Mouse (Mus musculus) left cerebral cortex, postnatal 36 days (tissue): ENCODE data around the gene Rpl3l. TPM values are rescaled to one million over a fixed set of nuclear protein-coding genes. Genes with fewer than 3 reads are reported as not detected.

Source experiments
- DNase-seq, 2 experiments: peaks; one replicate each; pipeline ENCODE4 v3.0.0; 2021 to 2022; ENCODE audit warnings: low spot score in 2 of 2, mixed read lengths in 1 of 2
- intact Hi-C: fragments of 180-260 bp; cut with DNase I; formaldehyde crosslinking; loops from one replicate; pipeline ENCODE4 v1.15.1; 2025
- total RNA-seq, 2 experiments: library from RNA; stranded (reverse); gene quantifications; 2 replicates each; pipeline ENCODE4 v1.2.3; 2021

Gene Rpl3l
- total RNA-seq, 2 experiments from 2014 or later: 0.39 to 0.57 TPM

DNA sequence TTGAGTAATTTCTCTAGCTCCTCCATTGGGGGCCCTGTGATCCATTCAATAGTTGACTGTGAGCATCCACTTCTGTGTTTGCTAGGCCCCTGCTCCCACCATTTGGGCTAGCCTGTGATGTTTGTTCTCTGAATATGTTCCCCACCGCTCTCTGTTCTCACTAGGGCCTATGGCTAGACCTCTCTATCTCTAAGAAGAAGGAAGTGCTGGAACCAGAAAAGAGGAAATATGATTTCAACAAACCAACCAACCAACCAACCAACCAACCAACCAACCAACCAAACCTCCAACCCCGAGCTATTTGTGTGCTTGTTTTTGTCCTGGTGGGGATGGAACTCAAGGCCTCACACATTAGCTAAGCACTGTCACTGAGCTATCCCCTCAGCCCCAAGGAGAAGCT lies 53.2 kb downstream of the Rpl3l start:
- DNase-seq: no peak
- intact Hi-C loops: no loop called here

Other genes starting within 250 kb of the Rpl3l start
- gene Mlst8, start 248.7 kb upstream of the Rpl3l start, total RNA-seq: 10 to 100 TPM; 35.1 to 35.8 TPM
- 100 to 1,000 TPM; 110 to 140 TPM for gene Caskin1, start 239.2 kb upstream of the Rpl3l start, total RNA-seq
- gene Traf7, start 199.9 kb upstream of the Rpl3l start, total RNA-seq: 10 to 100 TPM; 69.6 to 95.6 TPM
- gene Rab26, start 193.6 kb upstream of the Rpl3l start, total RNA-seq: 10 to 100 TPM; 51.0 to 51.3 TPM
- 10 to 100 TPM; 62.7 to 85.4 TPM for gene Pkd1, start 178.0 kb upstream of the Rpl3l start, total RNA-seq
- gene Tsc2, start 95.2 kb upstream of the Rpl3l start, total RNA-seq: 100 to 1,000 TPM; 116 to 157 TPM
- gene Nthl1, start 95.1 kb upstream of the Rpl3l start, total RNA-seq: 1 to 10 TPM; 4.2 to 6.6 TPM
- gene Slc9a3r2, start 77.5 kb upstream of the Rpl3l start, total RNA-seq: 10 to 100 TPM; 51.0 to 51.2 TPM
- gene Npw, start 69.4 kb upstream of the Rpl3l start, total RNA-seq: 1 to 10 TPM; 1.1 to 1.3 TPM
- 10 to 100 TPM; 30.5 to 45.1 TPM for gene Zfp598, start 58.1 kb upstream of the Rpl3l start, total RNA-seq
- gene Syngr3, start 37.9 kb upstream of the Rpl3l start, total RNA-seq: 100 to 1,000 TPM; 179 to 200 TPM
- 10 to 100 TPM; 18.2 TPM for gene Gfer, start 31.7 kb upstream of the Rpl3l start, total RNA-seq
- 1 to 10 TPM; 2.1 to 2.9 TPM for gene Noxo1, start 31.6 kb upstream of the Rpl3l start, total RNA-seq
- gene Tbl3, start 20.2 kb upstream of the Rpl3l start, total RNA-seq: 10 to 100 TPM; 26.9 to 29.6 TPM
- gene Rnf151, start 9.8 kb upstream of the Rpl3l start, total RNA-seq: not detected
- 100 to 1,000 TPM; 291 to 312 TPM for gene Rps2, start 9.7 kb upstream of the Rpl3l start, total RNA-seq
- gene Ndufb10, start 3.3 kb upstream of the Rpl3l start, total RNA-seq: 100 to 1,000 TPM; 193 to 210 TPM
- gene Msrb1, start 8.8 kb downstream of the Rpl3l start, total RNA-seq: 10 to 100 TPM; 36.4 to 46.7 TPM
- gene Hs3st6, start 25.2 kb downstream of the Rpl3l start, total RNA-seq: under 1 TPM; 0.36 to 0.44 TPM
- not detected for gene Meiob, start 76.5 kb downstream of the Rpl3l start, total RNA-seq
- 100 to 1,000 TPM; 134 to 153 TPM for gene Hagh, start 112.3 kb downstream of the Rpl3l start, total RNA-seq
- gene Fahd1, start 122.5 kb downstream of the Rpl3l start, total RNA-seq: 10 to 100 TPM; 18.0 to 20.5 TPM
- not detected for gene Igfals, start 138.2 kb downstream of the Rpl3l start, total RNA-seq
- 10 to 100 TPM; 31.4 to 34.8 TPM for gene Nubp2, start 158.5 kb downstream of the Rpl3l start, total RNA-seq
- 10 to 100 TPM; 56.4 to 63.7 TPM for gene Spsb3, start 158.8 kb downstream of the Rpl3l start, total RNA-seq
- 10 to 100 TPM; 47.4 to 60.0 TPM for gene Eme2, start 167.3 kb downstream of the Rpl3l start, total RNA-seq
- 10 to 100 TPM; 61.8 to 74.6 TPM for gene Mrps34, start 167.3 kb downstream of the Rpl3l start, total RNA-seq
- gene Nme3, start 168.7 kb downstream of the Rpl3l start, total RNA-seq: 10 to 100 TPM; 41.4 to 54.3 TPM
- 100 to 1,000 TPM; 363 to 396 TPM for gene Mapk8ip3, start 209.2 kb downstream of the Rpl3l start, total RNA-seq
- 1 to 10 TPM; 4.8 to 5.7 TPM for gene Jpt2, start 232.9 kb downstream of the Rpl3l start, total RNA-seq